Mouse (Mus musculus) ZHBTc4 (cell line): ENCODE data around the gene Gm10198.

Experiments
- DNase-seq: peaks from one replicate; pipeline ENCODE4 v3.0.0-alpha.2; 2011; ENCODE audit warnings: low read depth, low spot score

Gm10198 gene

GRCm38 (mm10) chr13:111592485-111592884 lies at the start of gene Gm10198:
Gm10198 (plus strand) TSS chr13:111592785.
- no peak for DNase-seq

- no peak for DNase-seq
Measured at GRCm38 (mm10) chr13:111545286-111545685, 47.3 kb upstream of the Gm10198 start.

- no peak for DNase-seq
Measured at GRCm38 (mm10) chr13:111552769-111553168, 39.8 kb upstream of the Gm10198 start.

GRCm38 (mm10) chr13:111553182-111553581 lies 39.4 kb upstream of the Gm10198 start:
- DNase-seq = peak; percentile 86

- peak; percentile 82 for DNase-seq
Measured at GRCm38 (mm10) chr13:111553941-111554340, 38.6 kb upstream of the Gm10198 start.

GRCm38 (mm10) chr13:111555333-111555732 lies 37.3 kb upstream of the Gm10198 start:
- no peak for DNase-seq

GRCm38 (mm10) chr13:111556375-111556774 lies 36.2 kb upstream of the Gm10198 start:
- no peak for DNase-seq

GRCm38 (mm10) chr13:111560152-111560551 lies 32.4 kb upstream of the Gm10198 start:
- DNase-seq = no peak

GRCm38 (mm10) chr13:111562595-111562994 lies 30.0 kb upstream of the Gm10198 start:
- DNase-seq = no peak

GRCm38 (mm10) chr13:111574196-111574595 lies 18.4 kb upstream of the Gm10198 start:
- no peak for DNase-seq

GRCm38 (mm10) chr13:111577177-111577576 lies 15.4 kb upstream of the Gm10198 start:
- DNase-seq = no peak

- DNase-seq = peak; percentile 87
Measured at GRCm38 (mm10) chr13:111580054-111580453, 12.5 kb upstream of the Gm10198 start.

- no peak for DNase-seq
Measured at GRCm38 (mm10) chr13:111598111-111598510, 5.5 kb downstream of the Gm10198 start.

- DNase-seq = peak; percentile 29
Measured at GRCm38 (mm10) chr13:111601383-111601782, 8.8 kb downstream of the Gm10198 start.

- DNase-seq = no peak
Measured at GRCm38 (mm10) chr13:111604826-111605225, 12.2 kb downstream of the Gm10198 start.

GRCm38 (mm10) chr13:111616168-111617125 lies 23.9 kb downstream of the Gm10198 start:
- DNase-seq = peak; percentile 55

GRCm38 (mm10) chr13:111620433-111620832 lies 27.8 kb downstream of the Gm10198 start:
- peak; percentile 17 for DNase-seq

GRCm38 (mm10) chr13:111622425-111622824 lies 29.8 kb downstream of the Gm10198 start:
- no peak for DNase-seq

GRCm38 (mm10) chr13:111623112-111623511 lies 30.5 kb downstream of the Gm10198 start:
- no peak for DNase-seq

GRCm38 (mm10) chr13:111624115-111624514 lies 31.5 kb downstream of the Gm10198 start:
- no peak for DNase-seq

GRCm38 (mm10) chr13:111634163-111635160 lies 41.9 kb downstream of the Gm10198 start:
- DNase-seq = no peak

- no peak for DNase-seq
Measured at GRCm38 (mm10) chr13:111640319-111640718, 47.7 kb downstream of the Gm10198 start.
